Mouse (Mus musculus) forebrain, embryonic 12.5 days (tissue): Measurements from ENCODE around the gene Pcna. TPM values are rescaled to one million over a fixed set of nuclear protein-coding genes. Genes with fewer than 3 reads are reported as not detected.

Source experiments
- ATAC-seq: fragments of 200-750 bp; cut with Nextera tagmentation; 2 replicates; pipeline ENCODE4 v1.8.0; 2017; ENCODE audit warnings: moderate TSS enrichment; ENCODE audit not compliant: low FRiP score
- H3K27ac ChIP-seq: fragments of 300-500 bp; sonication (generic); 2 replicates; pipeline ENCODE4 v1.5.1; 2016; ENCODE audit warnings: mild to moderate bottlenecking
- H3K27me3 ChIP-seq: fragments of 300-500 bp; sonication (generic); 2 replicates; pipeline ENCODE4 v1.6.1; 2016; ENCODE audit warnings: mild to moderate bottlenecking
- H3K36me3 ChIP-seq: fragments of 300-500 bp; sonication (generic); replicated peaks from 2 replicates; pipeline ENCODE4 v1.6.1; 2016; ENCODE audit warnings: mild to moderate bottlenecking
- H3K4me1 ChIP-seq: fragments of 300-500 bp; sonication (generic); 2 replicates; pipeline ENCODE4 v1.6.1; 2016
- H3K4me2 ChIP-seq: fragments of 300-500 bp; sonication (generic); 2 replicates; pipeline ENCODE4 v1.6.1; 2016; ENCODE audit warnings: mild to moderate bottlenecking, moderate library complexity
- H3K4me3 ChIP-seq: fragments of 300-500 bp; sonication (generic); replicated peaks from 2 replicates; pipeline ENCODE4 v1.5.1; 2016; ENCODE audit warnings: mild to moderate bottlenecking
- H3K9ac ChIP-seq: fragments of 300-500 bp; sonication (generic); 2 replicates; pipeline ENCODE4 v1.6.1; 2016; ENCODE audit warnings: mild to moderate bottlenecking
- H3K9me3 ChIP-seq: fragments of 300-500 bp; sonication (generic); 2 replicates; pipeline ENCODE4 v1.6.1; 2016
- WGBS: fragments of 180-500 bp; shearing (Covaris S2); methylation state at CpG from one replicate; pipeline ENCODE4 v1.1.7; 2016; 5-methylcytosine and 5-hydroxymethylcytosine counted together
- polyA plus RNA-seq: library from polyadenylated mRNA; unstranded; fragments of >200 nt; fragmentation: Nextera tagmentation; extraction: Ambion mirVana; gene quantifications from 2 replicates; pipeline ENCODE4 v1.2.1, GENCODE M21; 2016

Pcna gene
- polyA plus RNA-seq, 1 experiment from 2014 or later, result 322 TPM

DNA sequence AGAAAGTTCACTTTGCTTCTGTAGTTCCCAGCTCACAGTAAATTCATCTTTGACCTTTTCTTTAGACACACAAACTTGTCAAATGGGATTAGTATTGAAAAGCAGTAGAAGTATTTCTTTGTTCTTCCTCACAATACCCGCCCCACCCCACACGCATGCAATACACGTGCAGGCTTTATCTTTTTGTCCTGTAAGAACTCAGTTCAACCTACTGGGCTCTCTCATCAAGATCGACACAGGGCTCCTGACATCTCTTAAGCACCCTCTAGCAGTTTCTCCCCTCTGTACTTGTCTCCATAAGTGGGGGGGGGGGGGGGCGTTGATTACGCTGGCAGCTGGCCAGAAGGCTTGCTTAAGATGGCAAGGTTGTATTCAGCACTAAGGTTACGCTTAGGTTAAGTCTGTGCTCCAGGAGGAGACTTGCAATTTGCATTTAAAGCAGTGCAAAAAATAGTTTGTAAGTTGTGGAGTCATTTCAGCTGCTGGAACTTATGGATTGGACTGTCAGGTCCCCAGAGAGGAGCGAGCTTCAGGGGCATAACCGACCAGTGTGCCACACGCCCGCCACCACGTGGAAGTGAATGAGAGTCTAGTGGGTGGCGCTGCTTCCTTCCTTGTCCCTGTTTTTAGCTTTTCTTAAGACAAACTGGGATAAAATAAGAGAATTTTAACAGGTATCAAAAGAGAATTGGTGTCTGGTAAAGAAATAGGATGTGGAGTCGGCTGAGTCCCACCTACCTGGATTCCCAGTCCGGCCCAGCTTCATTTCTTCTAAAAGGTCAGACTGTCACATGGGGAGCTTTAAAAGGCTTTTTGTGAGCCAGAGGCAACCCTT, 30.3 kb upstream of the Pcna start:
- Histone ChIP-seq H3K4me1 (peaks cover 40% of the 10 kb centered on the region), H3K27ac (peak overlapping the region; percentile 85), H3K9me3 (no peaks in the 10 kb centered on the region), H3K9ac (no peak overlapping the region; the same call in 1 of the 2 replicates), H3K4me3 (no peak overlapping the region), H3K36me3 (peaks cover 5% of the 10 kb centered on the region; the same call in 1 of the 2 replicates), H3K27me3 (no peaks in the 10 kb centered on the region), H3K4me2 (peak overlapping the region; percentile 24; the same call in 1 of the 2 replicates)
- WGBS, result 34% methylated on average over 15 of the region's 15 CpGs
- peak; percentile 50; the same call in 1 of the 2 replicates for ATAC-seq

DNA sequence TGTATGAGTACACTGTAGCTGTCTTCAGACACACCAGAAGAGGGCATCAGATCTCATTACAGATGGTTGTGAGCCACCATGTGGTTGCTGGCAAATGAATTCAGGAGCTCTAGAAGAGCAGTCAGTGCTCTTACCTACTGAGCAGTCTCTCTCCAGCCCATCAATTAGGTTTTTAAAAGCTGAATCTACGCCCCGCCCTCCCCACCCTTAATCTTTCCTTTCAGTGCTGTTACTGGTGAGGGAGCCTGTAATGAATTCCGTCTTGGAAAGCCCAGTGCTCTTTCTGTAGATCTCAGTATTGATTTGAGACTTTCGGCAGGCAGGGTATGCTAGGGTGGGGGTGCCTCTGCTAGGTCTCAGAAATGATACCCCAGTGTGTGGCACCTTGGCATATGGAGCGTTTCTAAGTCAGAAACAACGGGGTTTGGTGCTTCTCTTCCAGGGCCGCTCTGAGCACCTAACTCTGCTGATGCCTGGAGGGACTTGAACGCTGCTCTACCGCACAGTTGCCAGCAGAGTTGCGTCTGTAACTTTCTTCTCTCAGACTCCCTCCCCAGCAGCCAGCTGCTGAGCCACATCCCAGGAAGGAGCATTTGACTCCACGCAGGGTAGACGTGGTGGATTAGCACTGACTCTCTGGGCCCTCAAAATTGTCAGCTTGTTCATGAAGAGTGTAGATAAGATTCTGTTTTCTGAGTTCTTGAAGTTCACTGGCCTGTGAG, 29.5 kb upstream of the Pcna start:
- Histone ChIP-seq H3K4me2 (peak overlapping the region; percentile 24), H3K9ac (no peak overlapping the region), H3K36me3 (peaks cover 5% of the 10 kb centered on the region; the same call in 1 of the 2 replicates), H3K27me3 (no peaks in the 10 kb centered on the region), H3K4me1 (peaks cover 40% of the 10 kb centered on the region), H3K4me3 (no peak overlapping the region), H3K9me3 (no peaks in the 10 kb centered on the region), H3K27ac (peak overlapping the region; percentile 85)
- ATAC-seq, result peak; percentile 60
- 6% methylated on average over 12 of the region's 12 CpGs for whole genome bisulfite sequencing

GRCm38 (mm10) chr2:132281560-132282452, 28.7 kb upstream of the Pcna start:
- ATAC-seq, result 0 out of 2 replicates have a peak, but pooled peaks have one; percentile 9
- WGBS, result 54% methylated on average over 10 of the region's 10 CpGs

GRCm38 (mm10) chr2:132280518-132281120, 27.5 kb upstream of the Pcna start:
- no peak for ATAC-seq
- 92% methylated on average over 10 of the region's 10 CpGs for WGBS
- Histone ChIP-seq H3K4me1 (peaks cover 40% of the 10 kb centered on the region), H3K4me3 (no peak overlapping the region), H3K9me3 (no peaks in the 10 kb centered on the region), H3K36me3 (peaks cover 5% of the 10 kb centered on the region; the same call in 1 of the 2 replicates), H3K4me2 (no peak overlapping the region), H3K27ac (no peak overlapping the region), H3K9ac (no peak overlapping the region), H3K27me3 (no peaks in the 10 kb centered on the region)

More at GRCm38 (mm10) chr2:132281560-132282452, 28.7 kb upstream of the Pcna start:
- peaks cover 5% of the 10 kb centered on the region; the same call in 1 of the 2 replicates for H3K36me3 ChIP-seq
- no peak overlapping the region; the same call in 1 of the 2 replicates for H3K4me2 ChIP-seq
- no peak overlapping the region for H3K4me3 ChIP-seq
- H3K4me1 ChIP-seq, result peaks cover 40% of the 10 kb centered on the region
- H3K9me3 ChIP-seq, result no peaks in the 10 kb centered on the region
- no peak overlapping the region for H3K27ac ChIP-seq
- no peaks in the 10 kb centered on the region for H3K27me3 ChIP-seq
- no peak overlapping the region for H3K9ac ChIP-seq

DNA sequence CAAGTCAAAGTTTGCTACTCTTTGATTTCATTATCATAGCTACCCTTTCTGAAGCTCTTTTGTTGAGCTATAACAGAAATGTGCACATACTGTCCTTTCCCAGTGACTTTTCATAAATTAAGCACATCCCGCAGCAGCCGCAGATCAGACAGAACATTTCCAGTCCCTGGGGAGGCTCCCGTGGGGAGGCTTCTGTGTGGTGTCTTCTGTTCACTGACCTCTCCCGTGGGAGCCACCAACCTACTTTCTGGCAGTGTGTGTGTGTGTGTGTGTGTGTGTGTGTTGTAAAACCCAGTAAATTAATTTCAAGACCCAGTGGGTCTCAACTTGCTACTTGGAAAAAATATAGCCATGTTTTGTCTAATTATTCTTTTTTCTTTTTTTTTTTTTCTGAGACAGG, 26.9 kb upstream of the Pcna start:
- no peak overlapping the region for H3K9ac ChIP-seq
- ATAC-seq, result no peak
- H3K4me1 ChIP-seq, result peaks cover 40% of the 10 kb centered on the region

GRCm38 (mm10) chr2:132279336-132279882, 26.3 kb upstream of the Pcna start:
- Histone ChIP-seq H3K9me3 (no peaks in the 10 kb centered on the region), H3K4me1 (peaks cover 37% of the 10 kb centered on the region), H3K27ac (no peak overlapping the region), H3K4me3 (no peak overlapping the region), H3K36me3 (peaks cover 5% of the 10 kb centered on the region), H3K4me2 (no peak overlapping the region), H3K27me3 (no peaks in the 10 kb centered on the region), H3K9ac (no peak overlapping the region)
- WGBS, result 65% methylated on average over 3 of the region's 3 CpGs
- no peak for ATAC-seq

More for the DNA sequence above, 26.9 kb upstream of the Pcna start:
- H3K4me2 ChIP-seq, result no peak overlapping the region
- H3K9me3 ChIP-seq, result no peaks in the 10 kb centered on the region
- H3K27ac ChIP-seq, result no peak overlapping the region
- no peak overlapping the region for H3K4me3 ChIP-seq
- H3K27me3 ChIP-seq, result no peaks in the 10 kb centered on the region
- H3K36me3 ChIP-seq, result peaks cover 5% of the 10 kb centered on the region
- WGBS, result 89% methylated on average over 4 of the region's 4 CpGs

DNA sequence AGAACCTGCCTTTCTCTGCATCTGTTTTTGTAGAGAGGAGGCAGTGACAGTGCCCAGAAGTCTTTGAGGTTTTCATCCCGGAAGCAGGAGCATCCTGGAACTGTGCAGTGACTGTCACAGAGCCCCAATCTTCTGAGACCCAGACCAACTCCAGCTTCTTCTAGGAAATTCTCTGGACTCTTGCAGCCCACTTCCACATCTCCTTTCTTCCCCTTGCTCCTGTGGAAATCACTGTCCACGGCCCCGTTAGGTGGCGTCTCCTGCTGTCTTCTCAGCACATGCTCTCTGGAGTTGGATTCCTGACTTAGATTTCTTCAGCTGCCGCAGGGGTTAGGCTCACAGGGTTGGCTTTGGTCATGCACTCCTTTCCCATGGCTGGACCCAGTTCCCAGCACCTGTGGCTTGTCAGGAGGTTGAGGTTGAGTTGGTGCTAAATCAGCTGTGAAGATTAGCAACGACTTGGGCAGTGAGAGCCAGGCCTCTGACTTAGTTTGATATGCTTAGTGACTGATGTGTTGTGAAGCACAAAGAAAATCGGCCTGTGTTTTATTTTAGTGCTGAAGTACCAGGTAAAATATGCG, 25.2 kb upstream of the Pcna start:
- Histone ChIP-seq H3K4me3 (no peak overlapping the region), H3K27me3 (no peaks in the 10 kb centered on the region), H3K4me2 (no peak overlapping the region), H3K4me1 (peaks cover 27% of the 10 kb centered on the region), H3K36me3 (peaks cover 5% of the 10 kb centered on the region), H3K27ac (no peak overlapping the region), H3K9me3 (no peaks in the 10 kb centered on the region), H3K9ac (no peak overlapping the region)
- no peak for ATAC-seq
- 79% methylated on average over 8 of the region's 8 CpGs for WGBS

GRCm38 (mm10) chr2:132276249-132276648, 23.1 kb upstream of the Pcna start:
- H3K9me3 ChIP-seq, result no peaks in the 10 kb centered on the region
- H3K27me3 ChIP-seq, result no peaks in the 10 kb centered on the region
- no peak overlapping the region for H3K4me3 ChIP-seq
- no peak overlapping the region for H3K9ac ChIP-seq
- peaks cover 5% of the 10 kb centered on the region for H3K36me3 ChIP-seq
- H3K4me2 ChIP-seq, result no peak overlapping the region
- WGBS, result 90% methylated on average over 4 of the region's 4 CpGs
- no peak overlapping the region for H3K27ac ChIP-seq
- no peak for ATAC-seq
- peaks cover 7% of the 10 kb centered on the region; the same call in 1 of the 2 replicates for H3K4me1 ChIP-seq

- Histone ChIP-seq H3K9ac (no peak overlapping the region), H3K9me3 (no peaks in the 10 kb centered on the region), H3K27me3 (no peaks in the 10 kb centered on the region), H3K36me3 (peaks cover 1% of the 10 kb centered on the region), H3K4me3 (no peak overlapping the region), H3K4me2 (no peak overlapping the region), H3K27ac (no peak overlapping the region), H3K4me1 (peaks cover 7% of the 10 kb centered on the region; the same call in 1 of the 2 replicates)
- ATAC-seq, result no peak
- WGBS, result 77% methylated on average over 4 of the region's 4 CpGs
These were observed 22.4 kb upstream of the Pcna start for GRCm38 (mm10) chr2:132275527-132275926.

DNA sequence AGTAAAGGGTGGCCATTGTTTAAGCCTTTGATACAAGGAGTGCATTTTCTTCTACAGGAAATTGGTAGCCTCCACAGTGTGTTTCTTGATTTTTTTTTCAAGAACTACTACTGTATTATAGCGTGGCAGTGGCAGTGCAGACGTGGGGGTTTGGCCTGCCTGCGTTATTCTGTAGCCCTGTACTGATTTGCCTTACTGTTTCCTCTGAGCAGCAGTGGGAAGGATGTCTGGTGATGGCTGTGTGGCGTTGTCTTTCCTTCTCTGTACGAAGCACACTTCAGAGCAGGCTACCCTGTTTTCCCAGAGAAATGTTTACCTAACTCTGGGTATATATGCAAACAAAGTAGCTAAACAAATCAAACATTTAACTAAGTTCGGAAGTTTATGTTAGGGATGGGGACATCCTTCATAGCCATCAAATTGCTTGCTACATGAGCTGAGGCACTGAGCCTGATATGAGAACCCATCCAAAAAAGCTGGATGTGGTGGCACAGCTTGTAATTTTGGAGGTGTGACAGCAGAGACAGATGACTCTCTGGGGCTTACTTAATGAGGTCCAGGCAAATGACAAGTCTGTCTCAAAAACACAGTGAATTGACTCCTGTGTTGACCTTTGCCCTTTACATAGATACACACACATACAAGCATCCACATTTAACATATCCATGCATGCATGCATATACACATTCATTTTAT, 19.7 kb upstream of the Pcna start:
- H3K4me1 ChIP-seq, result no peaks in the 10 kb centered on the region
- H3K36me3 ChIP-seq, result no peaks in the 10 kb centered on the region; the same call in 1 of the 2 replicates
- H3K9ac ChIP-seq, result no peak overlapping the region
- 74% methylated on average over 6 of the region's 6 CpGs for WGBS
- no peaks in the 10 kb centered on the region for H3K9me3 ChIP-seq
- no peak for ATAC-seq
- no peak overlapping the region for H3K4me3 ChIP-seq
- H3K4me2 ChIP-seq, result no peak overlapping the region
- H3K27me3 ChIP-seq, result no peaks in the 10 kb centered on the region
- H3K27ac ChIP-seq, result no peak overlapping the region
